Mouse (Mus musculus) ES-Bruce4 (cell line): Measurements from ENCODE around the gene Zfp940. TPM values are rescaled to one million over a fixed set of nuclear protein-coding genes. Genes with fewer than 3 reads are reported as not detected.

Experiments used
- H3K27ac ChIP-seq: 2 replicates; pipeline ENCODE4 v1.5.1; 2012; ENCODE audit warnings: low read length, inconsistent platforms; ENCODE audit not compliant: insufficient read depth
- H3K27me3 ChIP-seq: 2 replicates; pipeline ENCODE4 v1.6.1; 2012; ENCODE audit warnings: mild to moderate bottlenecking, low read length, inconsistent platforms; ENCODE audit not compliant: control insufficient read depth, poor library complexity, insufficient read depth, severe bottlenecking
- H3K36me3 ChIP-seq: 2 replicates; pipeline ENCODE4 v1.6.1; 2012; ENCODE audit warnings: inconsistent platforms, mild to moderate bottlenecking, low read length, moderate library complexity; ENCODE audit not compliant: control insufficient read depth, poor library complexity, insufficient read depth, severe bottlenecking
- H3K4me1 ChIP-seq: one replicate; pipeline ENCODE4 v1.8.1; 2011; ENCODE audit warnings: low read length; ENCODE audit not compliant: control insufficient read depth, insufficient read depth
- H3K4me3 ChIP-seq: 2 replicates; pipeline ENCODE4 v1.5.1; 2011; ENCODE audit warnings: low read depth, mild to moderate bottlenecking, low read length
- H3K9ac ChIP-seq: 2 replicates; pipeline ENCODE4 v1.6.1; 2012; ENCODE audit warnings: low read depth, mild to moderate bottlenecking, inconsistent platforms; ENCODE audit not compliant: poor library complexity, severe bottlenecking
- H3K9me3 ChIP-seq: replicated peaks from 2 replicates; pipeline ENCODE4 v1.6.1; 2012; ENCODE audit warnings: mild to moderate bottlenecking, low read length, inconsistent platforms; ENCODE audit not compliant: control insufficient read depth, poor library complexity, insufficient read depth, severe bottlenecking
- CTCF ChIP-seq: IDR thresholded peaks from one replicate; pipeline ENCODE4 v1.8.1; 2011; ENCODE audit warnings: low read depth, low read length
- EP300 ChIP-seq: IDR thresholded peaks from 2 replicates; pipeline ENCODE4 v1.6.1; 2011; ENCODE audit warnings: low read depth, low read length; ENCODE audit not compliant: insufficient read depth
- POLR2A ChIP-seq: IDR thresholded peaks from one replicate; pipeline ENCODE4 v1.8.1; 2011; ENCODE audit warnings: low read length; ENCODE audit not compliant: insufficient read depth
- polyA plus RNA-seq: library from polyadenylated mRNA; stranded (reverse); fragments of >200 nt; gene quantifications from 2 replicates; pipeline ENCODE4 v1.2.4, GENCODE M21; 2011; ENCODE audit warnings: low read depth; ENCODE audit not compliant: missing spikeins, insufficient read depth, insufficient read length

Zfp940 gene
- polyA plus RNA-seq, 1 experiment = 13.9 TPM

- TF ChIP-seq POLR2A (no peak), CTCF (no peak), EP300 (no peak)
- Histone ChIP-seq H3K4me3 (no peak overlapping the region), H3K9ac (no peak overlapping the region), H3K36me3 (peaks cover 16% of the 10 kb centered on the region), H3K27me3 (no peaks in the 10 kb centered on the region), H3K27ac (no peak overlapping the region), H3K4me1 (no peaks in the 10 kb centered on the region), H3K9me3 (peaks cover 23% of the 10 kb centered on the region)
These were observed 20.8 kb upstream of the Zfp940 start for GRCm38 (mm10) chr7:29874256-29874655.

DNA sequence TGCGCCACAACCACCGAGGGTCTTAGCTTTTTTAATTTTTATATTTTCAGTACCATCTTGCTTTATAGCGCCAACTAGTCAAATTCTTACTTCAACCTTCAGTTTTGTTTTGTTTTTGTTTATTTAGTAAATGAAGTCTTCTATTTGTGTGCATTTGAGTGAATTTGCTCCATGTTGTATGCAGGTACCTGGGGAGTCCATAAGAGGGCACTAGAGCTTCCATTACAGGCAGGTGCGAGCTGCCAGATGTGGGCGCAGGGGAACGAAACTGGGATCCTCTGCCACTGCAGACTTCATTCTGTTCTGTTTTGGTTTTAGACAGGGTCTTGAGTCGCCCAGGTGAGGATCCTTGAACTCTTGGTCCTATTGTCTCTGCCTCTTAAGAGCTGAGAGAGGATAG is 8.2 kb upstream of the Zfp940 start:
- H3K36me3 ChIP-seq = no peaks in the 10 kb centered on the region
- peak; percentile 75 for TF ChIP-seq CTCF
- TF ChIP-seq EP300 = no peak
- TF ChIP-seq POLR2A = no peak
- H3K27me3 ChIP-seq = no peaks in the 10 kb centered on the region
- no peaks in the 10 kb centered on the region for H3K9me3 ChIP-seq
- no peak overlapping the region for H3K27ac ChIP-seq
- no peaks in the 10 kb centered on the region for H3K4me1 ChIP-seq
- no peak overlapping the region for H3K9ac ChIP-seq
- H3K4me3 ChIP-seq = no peak overlapping the region

DNA sequence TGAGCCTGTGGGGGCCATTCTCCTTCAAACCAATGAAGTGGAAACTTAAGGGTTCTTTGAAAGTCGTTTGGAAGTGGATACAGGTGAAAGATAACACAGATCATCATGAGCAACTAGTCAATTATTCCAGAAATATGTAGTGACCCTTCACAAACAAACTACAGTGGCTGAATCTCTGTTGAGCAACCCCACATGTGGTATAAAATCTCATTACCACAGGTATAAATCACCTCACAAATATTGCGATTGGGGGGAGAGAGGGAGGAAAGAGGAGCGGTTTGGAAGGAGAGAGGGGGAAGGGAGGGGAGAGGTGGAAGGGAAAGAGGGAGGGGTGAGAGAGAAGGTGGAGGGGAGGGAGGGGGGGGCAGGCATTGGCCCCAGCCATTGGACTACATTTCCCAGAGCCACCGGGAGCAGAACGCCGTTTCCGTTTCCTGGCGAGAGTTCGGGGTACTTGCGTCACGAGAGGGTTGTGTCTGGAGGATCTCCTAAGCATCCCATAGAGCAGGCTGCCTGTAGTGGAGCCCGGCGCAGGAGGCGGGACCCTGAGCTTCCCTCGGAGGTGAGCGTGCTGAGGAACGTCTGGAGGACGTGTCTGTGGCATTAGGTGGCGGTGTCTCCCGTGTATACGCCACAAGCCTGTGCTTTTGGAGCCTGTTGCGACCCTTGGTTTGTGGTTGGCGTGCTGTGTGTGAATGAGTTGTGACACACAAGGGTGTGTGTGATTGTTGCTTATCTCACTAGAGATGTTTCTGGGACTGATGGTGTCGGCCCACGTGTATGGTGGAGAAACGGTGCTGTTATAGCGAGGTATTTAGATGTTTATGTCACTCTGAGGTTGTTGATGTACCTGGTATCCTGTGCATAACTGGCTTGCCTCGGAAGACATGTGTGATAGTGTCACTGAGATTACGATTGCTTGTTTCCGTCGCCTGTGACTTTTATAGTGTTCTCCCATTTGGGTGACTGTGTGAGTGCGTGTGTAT is 6.4 kb upstream of the Zfp940 start, which contains the start of gene Zfp420:
Gene Zfp420 (plus strand): TSS at position 448 of the 986 bp plus-strand sequence.
- peak within 1 kb of the TSS; percentile 9 for H3K9ac ChIP-seq
- no peaks in the 10 kb centered on the region for H3K4me1 ChIP-seq
- H3K27ac ChIP-seq = no peak within 1 kb of the TSS
- H3K4me3 ChIP-seq = peak within 1 kb of the TSS; percentile 77
- no peaks in the 10 kb centered on the region for H3K9me3 ChIP-seq
- TF ChIP-seq POLR2A = peak; percentile 58
- TF ChIP-seq CTCF = no peak
- TF ChIP-seq EP300 = no peak
- no peaks in the 10 kb centered on the region for H3K36me3 ChIP-seq
- H3K27me3 ChIP-seq = no peaks in the 10 kb centered on the region

- Histone ChIP-seq H3K27me3 (no peaks in the 10 kb centered on the region), H3K4me1 (no peaks in the 10 kb centered on the region), H3K36me3 (peaks cover 9% of the 10 kb centered on the region), H3K9ac (peak overlapping the region; percentile 40), H3K27ac (no peak overlapping the region), H3K9me3 (0 out of 2 replicates have a peak, but pooled peaks cover 3% of the 10 kb centered on the region), H3K4me3 (peak overlapping the region; percentile 83)
- TF ChIP-seq POLR2A (no peak), EP300 (no peak), CTCF (no peak)
These were observed 644 bp downstream of the Zfp940 start for GRCm38 (mm10) chr7:29852831-29853218.

DNA sequence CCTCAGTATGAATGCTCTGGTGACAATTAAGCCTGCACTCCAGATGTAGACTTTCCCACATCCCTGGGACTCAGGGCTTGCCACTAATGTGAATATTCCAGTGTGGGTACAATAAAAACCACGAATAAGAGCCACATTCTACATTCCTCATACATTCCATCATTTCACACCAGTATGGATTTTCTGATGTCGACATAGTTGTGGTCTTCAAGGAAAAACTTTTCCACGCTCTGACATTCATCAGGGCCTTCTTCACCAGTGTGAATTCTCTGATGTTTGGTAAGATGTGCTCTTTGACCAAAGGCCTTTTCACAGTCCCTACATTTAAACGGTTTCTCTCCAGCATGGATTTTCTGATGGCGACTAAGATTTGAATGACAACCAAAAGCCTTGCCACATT is 8.9 kb downstream of the Zfp940 start:
- Histone ChIP-seq H3K9me3 (no peaks in the 10 kb centered on the region), H3K4me3 (no peak overlapping the region), H3K4me1 (no peaks in the 10 kb centered on the region), H3K27ac (no peak overlapping the region), H3K36me3 (peaks cover 26% of the 10 kb centered on the region), H3K27me3 (no peaks in the 10 kb centered on the region), H3K9ac (no peak overlapping the region)
- TF ChIP-seq EP300 = no peak
- TF ChIP-seq CTCF = no peak
- TF ChIP-seq POLR2A = no peak

DNA sequence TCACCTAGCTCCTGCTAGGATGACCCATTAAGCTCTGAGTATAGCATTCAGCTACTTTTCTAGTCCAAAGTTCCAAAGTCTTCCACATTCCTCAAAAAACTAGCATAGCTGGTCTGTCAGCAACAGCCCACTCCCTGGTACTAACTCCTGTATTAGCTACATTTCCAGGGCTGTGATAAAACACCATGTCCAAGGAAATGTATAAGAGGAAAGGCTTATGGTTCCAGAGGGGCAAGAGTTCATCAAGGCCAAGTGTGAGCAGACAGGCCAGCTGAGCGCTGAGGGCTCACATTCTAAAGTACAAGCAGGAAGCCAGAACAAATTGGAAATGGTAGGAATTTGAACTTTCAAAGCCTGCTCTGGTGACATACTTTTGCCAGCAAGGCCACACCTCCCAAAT is 11.4 kb downstream of the Zfp940 start:
- H3K27me3 ChIP-seq = no peaks in the 10 kb centered on the region
- H3K4me3 ChIP-seq = no peak overlapping the region
- TF ChIP-seq EP300 (no peak), CTCF (no peak), POLR2A (no peak)
- no peak overlapping the region for H3K27ac ChIP-seq
- H3K9ac ChIP-seq = no peak overlapping the region
- no peaks in the 10 kb centered on the region for H3K4me1 ChIP-seq
- peaks cover 21% of the 10 kb centered on the region for H3K36me3 ChIP-seq
- H3K9me3 ChIP-seq = no peaks in the 10 kb centered on the region
